Mouse (Mus musculus) gastrocnemius, adult 2 months (tissue): Measurements from ENCODE around the gene M1ap. TPM values are rescaled to one million over a fixed set of nuclear protein-coding genes. Genes with fewer than 3 reads are reported as not detected.

ENCODE experiments used
- DNase-seq: peaks from one replicate; pipeline ENCODE4 v3.0.0; 2022
- H3K27ac ChIP-seq: fragments of 200-600 bp; 2 replicates; pipeline ENCODE4 v1.8.1; 2022; ENCODE audit warnings: mild to moderate bottlenecking
- H3K4me3 ChIP-seq: fragments of 200-600 bp; 2 replicates; pipeline ENCODE4 v1.8.1; 2022; ENCODE audit warnings: mild to moderate bottlenecking, moderate library complexity
- CTCF ChIP-seq: fragments of 200-600 bp; IDR thresholded peaks from 2 replicates; pipeline ENCODE4 v1.8.1; 2022; ENCODE audit warnings: antibody characterized with exemption, mild to moderate bottlenecking, moderate library complexity
- intact Hi-C: fragments of 180-260 bp; cut with DNase I; formaldehyde crosslinking; loops from one replicate; pipeline ENCODE4 v1.15.1; 2025
- total RNA-seq, 2 experiments: library from RNA; stranded (reverse); gene quantifications; 2 replicates each; pipeline ENCODE4 v1.2.3; 2021

Gene M1ap
- total RNA-seq, 2 experiments from 2014 or later, result 0.45 TPM; not detected in 1

GRCm38 (mm10) chr6:82917778-82918129 lies 28.9 kb upstream of the M1ap start:
- peak; percentile 58 for DNase-seq
- Histone ChIP-seq H3K27ac (no peak overlapping the region), H3K4me3 (no peak overlapping the region)
- intact Hi-C loops, result loop anchor here (2.0 kb wide), 1 partner anchor 53 kb away; no protein-coding TSS in a partner anchor
- TF ChIP-seq CTCF, result peak; percentile 77

GRCm38 (mm10) chr6:82918371-82918770 lies 28.3 kb upstream of the M1ap start:
- H3K4me3 ChIP-seq, result no peak overlapping the region
- intact Hi-C loops, result loop anchor here (2.0 kb wide), 1 partner anchor 52 kb away; no protein-coding TSS in a partner anchor
- TF ChIP-seq CTCF, result no peak
- no peak overlapping the region for H3K27ac ChIP-seq
- DNase-seq, result no peak

GRCm38 (mm10) chr6:82919520-82919919 lies 27.2 kb upstream of the M1ap start:
- Histone ChIP-seq H3K27ac (no peak overlapping the region), H3K4me3 (no peak overlapping the region)
- TF ChIP-seq CTCF, result no peak
- DNase-seq, result no peak
- intact Hi-C loops, result loop anchor here (2.0 kb wide), 1 partner anchor 51 kb away; no protein-coding TSS in a partner anchor

GRCm38 (mm10) chr6:82921426-82922224 lies 25.1 kb upstream of the M1ap start:
- no peak for DNase-seq
- intact Hi-C loops, result no loop called here
- Histone ChIP-seq H3K27ac (no peak overlapping the region), H3K4me3 (no peak overlapping the region)
- TF ChIP-seq CTCF, result no peak

- Histone ChIP-seq H3K27ac (no peak overlapping the region), H3K4me3 (no peak overlapping the region)
- peak; percentile 18; the same call in 1 of the 2 replicates for TF ChIP-seq CTCF
- no peak for DNase-seq
- intact Hi-C loops, result no loop called here
Measured at GRCm38 (mm10) chr6:82925005-82925404, 21.7 kb upstream of the M1ap start.

- no peak for DNase-seq
- no peak overlapping the region for H3K27ac ChIP-seq
- intact Hi-C loops, result no loop called here
- no peak overlapping the region for H3K4me3 ChIP-seq
- TF ChIP-seq CTCF, result no peak
Measured at GRCm38 (mm10) chr6:82926106-82926505, 20.6 kb upstream of the M1ap start.

GRCm38 (mm10) chr6:82926528-82926927 lies 20.2 kb upstream of the M1ap start:
- Histone ChIP-seq H3K4me3 (no peak overlapping the region), H3K27ac (no peak overlapping the region)
- no peak for TF ChIP-seq CTCF
- intact Hi-C loops, result no loop called here
- DNase-seq, result no peak

GRCm38 (mm10) chr6:82927617-82928016 lies 19.1 kb upstream of the M1ap start:
- H3K4me3 ChIP-seq, result no peak overlapping the region
- intact Hi-C loops, result no loop called here
- no peak overlapping the region for H3K27ac ChIP-seq
- no peak for DNase-seq
- no peak for TF ChIP-seq CTCF

GRCm38 (mm10) chr6:82934616-82935230 lies 12.0 kb upstream of the M1ap start:
- intact Hi-C loops, result no loop called here

GRCm38 (mm10) chr6:82939167-82939912 lies 7.4 kb upstream of the M1ap start, which contains the start of gene Sema4f:
TSS of gene Sema4f (minus strand) at chr6:82939769.
- Histone ChIP-seq H3K27ac (no peak within 1 kb of the TSS), H3K4me3 (peak within 1 kb of the TSS; percentile 60)
- peak; percentile 28 for DNase-seq
- no peak for TF ChIP-seq CTCF
- intact Hi-C loops, result no loop called here

More at GRCm38 (mm10) chr6:82934616-82935230, 12.0 kb upstream of the M1ap start:
- no peak overlapping the region for H3K4me3 ChIP-seq
- no peak overlapping the region for H3K27ac ChIP-seq
- no peak for TF ChIP-seq CTCF
- no peak for DNase-seq

- DNase-seq, result no peak
- Histone ChIP-seq H3K4me3 (no peak overlapping the region), H3K27ac (no peak overlapping the region)
- intact Hi-C loops, result no loop called here
- TF ChIP-seq CTCF, result no peak
Measured at GRCm38 (mm10) chr6:82940765-82941164, 5.9 kb upstream of the M1ap start.

- TF ChIP-seq CTCF, result peak; percentile 46
- no peak overlapping the region for H3K4me3 ChIP-seq
- intact Hi-C loops, result no loop called here
- DNase-seq, result no peak
- H3K27ac ChIP-seq, result no peak overlapping the region
Measured at GRCm38 (mm10) chr6:82945750-82946149, 952 bp upstream of the M1ap start.
